Mouse (Mus musculus) cerebellum, postnatal 4 days (tissue): ENCODE data around the gene Txnip.

ENCODE experiments used
- DNase-seq, 2 experiments: peaks; one replicate each; pipeline ENCODE4 v3.0.0; 2022; ENCODE audit warnings: low spot score in 2 of 2, mixed read lengths in 1 of 2

Gene Txnip

DNA sequence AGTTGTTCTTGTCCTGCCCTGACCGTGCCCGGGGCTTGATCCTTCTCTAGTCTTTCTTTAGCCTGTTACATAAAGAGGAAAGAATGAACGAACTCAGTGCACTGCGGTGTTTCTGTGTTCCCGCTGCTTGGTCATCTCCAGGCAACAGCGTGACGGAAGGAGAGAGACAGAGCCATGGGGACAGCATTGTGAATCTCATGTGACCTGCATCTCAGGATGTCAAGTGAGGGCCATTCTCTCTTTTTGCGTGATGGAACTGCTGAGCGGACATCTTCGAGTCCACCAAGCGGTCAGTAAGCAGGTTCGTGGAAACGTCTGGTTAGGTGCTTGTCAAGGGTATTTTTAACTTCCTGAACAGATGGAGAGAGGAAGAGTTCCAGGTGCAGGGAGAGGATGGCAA lies 11.7 kb downstream of the Txnip start:
- no peak for DNase-seq

DNA sequence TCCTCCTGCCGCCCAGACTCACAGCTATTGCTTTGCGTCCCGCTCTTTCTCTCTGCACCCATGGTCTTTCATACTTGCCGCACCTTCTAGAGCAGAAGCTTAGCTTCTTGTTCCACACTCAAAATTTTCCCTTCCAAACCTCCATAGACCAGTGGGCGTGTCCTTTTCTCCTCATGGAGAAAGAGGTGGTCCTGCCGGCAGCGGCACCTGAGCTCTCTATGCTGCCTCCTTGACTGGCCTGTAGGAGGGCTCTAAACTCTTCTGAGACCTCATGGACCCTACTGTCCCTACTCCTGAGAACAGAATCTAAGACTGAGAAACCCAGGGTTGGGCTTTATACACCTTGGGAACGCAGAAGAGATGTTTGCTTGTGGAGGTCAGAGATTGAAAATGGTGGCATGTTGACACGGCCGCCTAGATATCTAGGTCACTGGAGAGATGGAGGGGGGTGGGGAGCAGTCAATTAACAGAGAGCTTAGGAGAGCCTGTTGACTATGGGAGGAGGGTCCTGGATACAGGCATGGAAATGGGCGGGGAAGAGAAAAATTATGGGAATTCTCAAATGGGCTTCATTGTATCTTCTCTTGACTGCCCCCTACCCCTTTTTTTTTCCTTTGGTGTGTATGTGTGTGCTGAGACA lies 12.3 kb downstream of the Txnip start:
- no peak for DNase-seq

DNA sequence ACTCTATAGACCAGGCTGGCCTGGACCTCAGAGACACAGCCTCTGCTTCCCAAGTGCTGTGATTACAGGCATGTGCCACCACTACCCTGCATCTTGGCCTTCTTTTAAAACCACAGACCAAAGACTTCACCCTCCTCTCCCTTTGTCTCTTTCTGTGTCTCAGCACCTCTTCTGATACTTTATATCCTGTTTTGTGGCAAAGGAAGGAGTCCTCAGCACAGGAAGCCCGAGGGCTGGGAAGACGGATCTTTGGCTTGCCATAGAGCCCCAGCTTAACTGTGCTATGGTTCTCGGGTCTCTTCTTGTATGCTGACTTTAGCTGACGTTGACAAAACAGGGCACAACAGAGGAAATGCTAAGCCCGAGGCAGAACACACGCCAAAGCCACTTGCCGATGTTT lies 12.9 kb downstream of the Txnip start:
- no peak for DNase-seq

DNA sequence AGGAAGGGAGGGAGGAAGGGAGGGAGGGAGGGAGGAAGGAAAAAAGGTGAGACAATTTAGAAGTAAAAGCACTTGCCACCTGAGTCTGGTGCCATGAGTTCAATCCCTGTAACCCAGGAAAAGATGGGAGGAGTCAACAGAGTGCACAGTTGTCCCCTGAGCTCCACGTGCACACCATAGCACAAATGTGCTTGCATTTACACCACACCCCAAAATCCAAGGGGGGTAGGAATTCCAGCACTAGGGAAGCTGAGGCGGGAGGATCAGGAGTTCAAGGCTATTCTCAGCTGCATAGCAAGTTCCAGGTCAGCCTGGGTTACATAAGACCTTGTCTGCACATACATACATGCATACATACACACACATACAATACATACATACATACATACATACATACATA lies 13.6 kb downstream of the Txnip start:
- DNase-seq, result no peak

DNA sequence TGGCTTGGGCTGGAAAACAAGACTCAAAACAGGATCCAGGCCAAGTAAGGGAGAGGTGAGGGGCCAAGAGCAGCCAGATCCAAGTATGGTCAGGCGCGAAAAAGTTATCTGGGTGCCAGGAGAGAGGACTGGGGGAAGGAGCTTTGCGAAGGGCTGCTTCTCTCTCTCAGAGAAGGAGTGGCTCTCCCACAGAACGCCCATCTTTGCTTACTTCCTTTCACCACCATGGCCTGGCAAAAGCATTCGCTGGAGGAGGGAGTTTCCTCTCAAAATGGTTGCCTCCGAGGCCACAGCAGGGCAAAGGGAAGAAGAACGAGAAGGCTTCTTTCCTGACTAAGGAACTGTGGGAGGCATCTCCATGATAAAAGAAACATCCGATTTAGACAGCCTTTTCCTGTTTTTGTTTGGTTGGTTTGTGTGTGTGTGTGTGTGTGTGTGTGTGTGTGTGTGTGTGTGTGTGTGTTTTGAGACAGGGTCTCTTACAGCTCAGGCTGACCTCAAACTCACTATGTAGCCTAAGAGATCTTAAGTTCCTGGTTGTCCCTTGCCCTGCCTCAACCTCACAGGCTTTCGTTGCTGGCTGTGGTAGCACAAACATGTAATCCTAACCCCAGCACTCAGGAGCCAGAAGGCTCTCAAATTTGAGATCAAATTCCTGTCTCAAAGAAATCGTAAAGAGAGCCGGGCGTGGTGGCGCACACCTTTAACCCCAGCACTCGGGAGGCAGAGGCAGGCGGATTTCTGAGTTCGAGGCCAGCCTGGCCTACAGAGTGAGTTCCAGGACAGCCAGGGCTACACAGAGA lies 14.3 kb downstream of the Txnip start:
- DNase-seq, result no peak

DNA sequence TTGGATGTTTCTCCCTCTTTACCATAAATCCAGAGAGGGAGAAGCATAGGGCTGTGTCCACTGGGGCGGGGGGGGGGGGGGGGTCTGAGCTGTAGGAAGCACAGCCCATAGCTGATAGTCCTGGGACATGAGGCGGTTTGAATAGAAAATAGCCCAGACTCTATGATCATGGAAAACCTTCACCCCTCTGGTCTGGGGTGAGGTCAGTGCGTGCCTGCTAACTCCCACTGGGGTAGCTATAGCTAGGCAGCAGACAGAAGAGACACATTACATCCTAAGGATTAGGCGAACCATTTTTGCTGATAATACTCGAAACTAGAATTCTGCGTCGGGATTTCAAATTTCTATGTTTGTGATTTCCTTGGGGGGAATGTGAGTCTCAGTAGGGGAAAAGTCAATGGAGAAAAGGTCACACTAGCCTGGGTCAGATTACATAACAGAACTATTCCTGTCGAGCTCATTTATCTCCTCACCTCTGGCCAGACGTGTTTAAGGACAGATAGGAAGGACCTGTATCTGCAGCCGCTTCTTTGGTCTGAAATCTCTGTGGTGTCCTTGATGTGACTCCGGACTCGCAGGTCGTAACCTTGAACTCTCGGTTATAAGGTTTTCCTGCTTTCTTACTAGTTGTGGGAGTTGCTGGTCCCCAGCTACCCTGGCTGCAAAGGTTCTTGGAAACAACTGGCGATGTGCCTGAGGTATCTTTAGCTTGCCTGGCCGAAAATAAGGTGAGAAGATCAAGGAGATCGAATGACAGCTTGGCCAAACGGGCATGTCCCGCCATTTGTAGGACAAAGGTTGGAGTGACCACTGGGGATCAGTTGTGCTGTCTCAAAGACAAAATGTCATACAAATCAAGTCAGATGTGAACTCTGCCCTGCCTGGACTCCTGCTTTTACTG lies 16.1 kb downstream of the Txnip start:
- no peak for DNase-seq

DNA sequence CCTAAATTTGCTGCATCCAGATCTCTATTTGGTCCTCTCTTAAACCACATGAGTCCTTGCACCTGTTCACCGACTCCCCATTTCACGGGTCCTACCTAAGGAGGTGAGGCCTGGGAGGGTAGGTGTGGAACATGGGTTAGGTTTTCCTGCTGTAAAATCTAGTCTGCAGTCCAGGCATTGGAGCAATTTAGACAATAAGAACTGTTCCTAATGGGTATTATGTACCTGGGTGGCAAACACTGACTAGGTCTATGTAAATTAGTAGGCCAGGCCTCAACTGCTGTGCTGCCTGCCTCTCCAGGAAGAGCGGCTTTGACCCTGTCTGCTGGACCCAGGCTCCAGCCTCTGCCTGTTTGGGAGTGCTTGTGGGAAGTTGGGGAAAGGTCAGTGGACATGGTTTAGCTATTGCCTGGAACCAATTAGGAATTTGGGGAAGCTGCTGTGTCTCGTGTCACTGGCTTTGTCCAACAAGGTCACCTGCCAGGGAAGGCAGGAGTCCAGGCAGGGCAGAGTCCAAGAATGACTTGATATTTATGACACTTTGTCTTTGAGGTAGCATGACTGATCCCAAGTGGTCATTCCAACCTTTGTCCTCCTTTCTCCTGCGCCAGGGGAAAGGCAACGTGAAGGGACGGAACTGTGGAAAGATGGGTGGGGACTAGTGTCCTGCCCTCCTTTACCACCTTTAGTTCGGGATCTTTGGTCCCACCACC lies 17.7 kb downstream of the Txnip start:
- DNase-seq, result no peak

DNA sequence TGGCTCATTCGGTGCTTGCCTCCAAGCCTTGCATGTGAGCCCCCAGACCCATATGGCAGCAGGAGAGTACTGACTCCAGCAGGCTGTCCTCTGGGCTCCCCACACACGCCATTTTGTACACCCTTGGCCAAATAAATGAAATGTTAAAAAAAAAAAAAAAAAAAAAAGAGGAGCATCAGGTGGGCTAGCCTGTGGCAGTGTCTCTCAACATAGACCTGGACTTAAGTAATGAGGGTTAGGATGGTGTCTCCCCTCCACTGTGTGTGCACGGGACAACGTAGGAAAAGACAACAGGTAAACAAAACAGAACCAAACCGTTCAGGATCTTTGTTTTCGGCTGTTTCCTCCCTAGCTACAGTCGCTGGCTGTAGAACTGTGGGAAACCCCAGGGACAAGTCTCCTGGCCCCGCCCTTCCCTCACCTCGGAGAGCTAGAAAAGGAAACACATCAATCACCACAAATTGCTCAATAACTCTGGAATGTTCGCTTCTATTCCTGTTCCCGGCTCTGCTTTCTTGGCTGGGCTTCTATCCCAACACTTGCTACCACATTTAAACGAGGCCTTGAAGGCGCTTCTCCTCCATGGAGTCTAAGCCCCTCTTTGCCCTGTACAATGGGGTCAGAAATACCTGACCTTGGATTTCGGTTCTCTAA lies 18.4 kb downstream of the Txnip start:
- no peak for DNase-seq

DNA sequence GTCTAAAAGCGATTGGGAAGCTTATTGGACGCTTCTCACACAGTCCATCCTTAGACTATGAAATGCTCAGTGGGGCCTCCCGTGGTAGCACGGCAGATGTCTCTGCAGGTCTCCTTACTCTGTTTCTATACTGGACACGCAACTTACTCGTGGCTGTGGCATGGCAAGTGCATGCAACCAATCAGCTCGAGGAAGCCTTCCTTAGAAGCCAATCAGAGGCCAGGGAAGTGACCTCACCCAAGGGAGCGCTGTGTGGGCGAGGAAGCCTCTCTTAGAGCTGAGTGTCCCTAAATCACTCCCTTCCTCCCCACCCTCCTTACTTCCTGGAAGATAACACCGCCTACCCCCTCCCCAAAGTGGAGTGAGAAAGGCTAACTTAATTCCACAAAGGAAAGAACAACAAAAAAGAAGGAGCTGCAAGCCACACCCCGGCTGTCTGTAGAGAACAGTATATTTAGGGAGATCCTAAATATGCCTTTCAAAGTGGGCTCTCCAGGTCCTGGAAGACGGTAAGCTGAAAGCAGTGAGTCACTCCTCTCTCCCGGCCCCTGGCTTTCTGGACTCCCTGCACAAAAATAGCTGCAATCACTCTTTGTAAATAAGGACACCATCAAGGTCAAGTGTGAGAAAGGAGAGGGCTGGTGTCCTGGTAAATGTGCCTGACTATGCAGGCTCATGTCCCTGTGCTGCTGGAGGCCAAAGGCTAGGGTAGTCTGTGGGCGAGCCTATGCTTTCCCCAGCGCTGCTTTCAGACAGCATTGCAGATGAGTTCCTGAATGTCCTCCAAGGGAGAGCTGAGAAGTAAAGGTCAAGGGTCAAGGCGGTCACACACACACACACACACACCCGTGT lies 19.2 kb downstream of the Txnip start, which contains the start of gene Gm16253:
Gm16253 (plus strand) TSS at position 295 of the 852 bp plus-strand sequence.
- peak; percentile 58 to 68 for DNase-seq

DNA sequence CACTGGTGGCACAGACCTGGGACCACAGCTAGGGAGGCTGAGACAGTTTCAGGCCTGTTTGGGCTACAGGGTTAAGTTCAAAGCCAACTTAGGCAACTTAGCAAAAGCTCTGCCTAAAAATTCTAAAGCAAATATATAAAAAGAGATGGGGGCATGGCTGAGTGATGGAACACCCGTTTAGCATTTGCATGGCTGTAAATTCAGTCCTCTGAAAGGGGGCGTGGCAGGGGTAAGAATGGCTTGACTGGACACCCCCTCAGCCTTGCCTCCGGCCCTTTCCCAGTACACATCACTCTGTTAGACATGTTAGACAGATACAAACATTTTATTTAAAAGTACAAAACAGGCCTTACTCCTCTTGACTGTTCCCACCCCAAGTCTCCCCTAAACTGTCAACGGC lies 19.8 kb downstream of the Txnip start:
- DNase-seq, result no peak

DNA sequence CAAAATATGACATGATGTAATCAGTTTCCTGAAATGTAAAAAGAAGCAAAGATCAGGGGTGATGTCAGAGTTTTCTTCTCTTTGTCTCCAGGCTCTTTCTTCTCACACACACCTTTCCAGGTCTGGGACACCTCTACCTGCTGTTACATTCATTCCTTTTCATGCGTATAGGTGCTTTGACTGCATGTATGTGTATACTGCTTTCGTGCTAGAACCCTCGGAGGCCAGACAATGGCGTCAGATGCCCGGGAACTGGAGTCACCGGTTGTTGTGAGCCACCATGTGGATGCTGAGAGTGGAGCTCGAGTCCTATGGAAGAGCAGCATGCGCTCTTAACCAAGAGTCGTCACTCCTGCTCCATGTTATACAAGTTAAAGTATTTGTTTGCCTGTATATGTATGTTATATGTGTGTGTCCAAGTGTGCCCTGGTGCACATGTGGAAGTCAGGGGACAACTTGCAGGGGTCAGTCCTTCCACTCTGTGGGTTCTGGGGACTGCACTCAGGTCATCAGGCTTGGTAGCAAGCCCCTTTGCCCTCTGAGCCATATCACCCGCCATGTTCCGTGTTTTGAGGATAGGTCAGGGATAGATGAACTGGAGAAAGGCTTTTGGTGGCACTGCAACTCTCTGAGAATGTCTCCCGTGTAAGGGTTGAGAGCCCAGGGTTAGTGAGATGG lies 20.9 kb downstream of the Txnip start:
- DNase-seq, result no peak

DNA sequence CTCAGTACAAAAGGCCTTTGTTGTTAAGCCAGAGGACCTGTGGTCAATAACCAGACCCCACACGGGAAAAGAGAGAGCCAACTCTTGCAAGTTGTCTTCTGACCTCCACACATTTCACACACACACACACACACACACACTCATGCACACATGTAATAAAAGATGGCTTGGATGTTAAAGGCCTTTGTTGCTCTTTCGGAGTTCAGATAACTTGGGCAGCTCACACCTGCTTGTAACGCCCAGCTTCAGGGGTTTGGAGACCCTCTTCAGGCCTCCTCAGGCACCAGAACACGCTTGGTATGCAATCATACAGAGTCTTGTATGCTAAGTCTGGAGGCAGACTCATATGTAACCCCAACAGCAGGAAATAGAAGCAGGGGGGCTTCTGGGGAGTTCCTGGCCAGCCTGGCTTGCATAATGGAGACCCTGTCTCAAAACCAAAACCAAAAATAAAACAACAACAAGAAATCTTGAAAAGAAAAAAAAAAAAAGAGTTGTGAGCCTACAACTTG lies 21.5 kb downstream of the Txnip start:
- DNase-seq, result no peak

DNA sequence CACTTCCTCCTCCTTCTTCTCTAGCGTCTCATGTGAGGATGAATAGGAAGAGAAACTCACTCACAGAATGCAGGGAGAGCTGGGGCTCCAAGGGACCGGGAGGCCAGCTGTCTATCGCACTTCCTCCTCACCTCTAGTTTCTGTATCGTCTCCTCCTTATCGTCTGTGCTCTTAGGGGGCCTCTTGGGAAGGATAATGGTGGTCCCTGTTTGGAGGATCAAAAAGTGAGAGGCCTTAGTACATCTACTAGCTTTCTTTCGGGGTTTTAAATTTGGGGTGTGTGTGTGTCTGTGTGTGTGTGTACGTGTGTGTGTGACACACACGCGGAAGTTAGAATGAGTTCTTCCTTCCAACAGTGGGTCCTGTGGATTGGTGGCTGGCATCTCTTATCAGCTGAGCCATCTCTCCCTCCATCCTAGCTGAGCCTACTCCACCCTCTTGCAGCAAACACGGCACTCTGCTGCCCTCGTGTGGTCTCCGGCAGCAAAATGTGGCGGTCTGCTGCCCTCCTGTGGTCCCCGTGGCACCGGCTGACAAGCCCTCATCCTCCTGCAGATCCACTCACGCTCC lies 22.2 kb downstream of the Txnip start:
- DNase-seq, result peak; percentile 86 to 93

DNA sequence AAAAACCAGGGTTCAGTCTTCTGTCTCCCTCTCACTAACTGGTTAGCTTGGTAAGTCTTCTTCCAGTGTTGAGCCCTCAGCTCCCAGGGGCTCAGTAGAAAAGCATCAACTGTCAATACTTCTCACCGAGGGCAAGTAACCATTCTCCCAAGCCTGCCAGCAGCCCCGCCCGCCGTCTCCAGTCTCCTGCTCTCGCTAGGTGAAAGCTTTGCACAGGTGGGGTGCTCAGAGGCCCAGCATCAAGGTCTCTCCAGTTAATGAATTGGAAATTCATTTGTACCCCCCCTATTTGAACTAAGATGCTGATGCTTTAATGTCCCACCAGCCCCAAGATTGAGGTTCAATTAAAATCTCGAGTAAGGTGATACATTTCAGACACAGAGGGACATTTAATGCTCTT lies 23.4 kb downstream of the Txnip start:
- DNase-seq, result no peak

DNA sequence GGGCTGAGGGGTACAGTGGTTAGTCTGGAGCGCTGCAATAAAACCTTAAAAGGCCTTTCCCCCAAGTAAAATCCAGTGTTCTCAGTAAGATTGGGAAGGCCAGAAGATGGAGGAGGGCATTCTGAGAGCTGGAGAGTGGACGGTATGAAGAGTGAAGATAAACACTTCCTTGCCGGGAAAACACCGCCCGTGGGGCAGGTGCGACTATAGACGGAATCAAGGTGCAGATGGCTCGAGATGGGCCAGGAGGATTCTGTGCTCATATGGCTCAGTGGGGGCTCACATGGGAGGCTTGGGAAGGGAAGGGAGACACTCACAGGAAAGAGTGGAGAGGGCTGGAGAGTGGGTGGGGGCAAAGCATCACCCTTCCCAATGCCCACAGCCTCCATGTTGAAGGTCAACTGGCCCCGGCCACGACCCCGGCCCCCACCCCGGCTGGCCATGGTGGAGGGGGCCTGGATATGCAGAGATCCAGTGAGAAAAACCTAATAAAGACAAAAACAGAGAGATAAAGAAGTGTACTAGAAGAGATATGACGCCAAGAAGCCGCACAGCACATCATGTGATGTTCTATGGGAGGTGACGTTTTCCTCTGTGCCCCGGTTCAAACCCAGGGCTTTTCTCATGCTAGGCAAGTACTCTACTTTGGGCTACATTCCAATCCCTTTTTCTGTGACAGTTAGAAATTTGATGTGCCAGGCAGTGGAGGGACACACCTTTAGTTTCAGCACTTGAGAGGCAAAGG lies 24.2 kb downstream of the Txnip start:
- DNase-seq, result no peak

DNA sequence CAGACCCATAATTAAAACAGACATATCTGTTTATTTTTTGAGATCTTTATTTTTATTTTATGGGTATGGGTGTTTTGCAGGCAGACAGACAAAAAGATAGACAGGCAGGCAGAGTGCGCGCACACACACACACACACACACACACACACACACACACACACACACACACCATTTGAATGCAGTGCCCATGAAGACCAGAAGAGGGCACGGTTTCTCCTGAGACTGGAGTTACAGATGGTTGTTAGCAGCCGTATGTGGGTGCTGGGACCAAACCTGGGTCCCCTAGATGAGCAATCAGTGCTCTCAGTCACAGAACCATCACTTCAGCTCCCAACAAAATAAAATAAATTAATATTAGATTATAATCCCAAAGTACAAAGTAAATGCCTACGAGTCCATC lies 25.6 kb downstream of the Txnip start:
- no peak for DNase-seq

DNA sequence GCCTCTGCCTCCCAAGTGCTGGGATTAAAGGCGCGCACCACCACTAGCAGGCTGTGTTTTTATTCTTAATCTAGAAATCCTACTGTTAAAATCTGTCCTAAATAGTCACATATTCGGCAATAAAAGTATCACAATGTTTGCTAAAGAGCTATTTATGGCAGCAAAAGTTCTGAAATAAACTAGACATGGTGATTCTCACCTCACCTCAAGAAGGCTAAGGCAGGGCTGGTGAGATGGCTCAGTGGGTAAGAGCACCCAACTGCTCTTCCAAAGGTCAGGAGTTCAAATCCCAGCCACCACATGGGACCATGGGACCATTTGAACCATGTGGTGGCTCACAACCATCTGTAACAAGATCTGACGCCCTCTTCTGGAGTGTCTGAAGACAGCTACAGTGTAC lies 32.9 kb downstream of the Txnip start:
- DNase-seq, result no peak

DNA sequence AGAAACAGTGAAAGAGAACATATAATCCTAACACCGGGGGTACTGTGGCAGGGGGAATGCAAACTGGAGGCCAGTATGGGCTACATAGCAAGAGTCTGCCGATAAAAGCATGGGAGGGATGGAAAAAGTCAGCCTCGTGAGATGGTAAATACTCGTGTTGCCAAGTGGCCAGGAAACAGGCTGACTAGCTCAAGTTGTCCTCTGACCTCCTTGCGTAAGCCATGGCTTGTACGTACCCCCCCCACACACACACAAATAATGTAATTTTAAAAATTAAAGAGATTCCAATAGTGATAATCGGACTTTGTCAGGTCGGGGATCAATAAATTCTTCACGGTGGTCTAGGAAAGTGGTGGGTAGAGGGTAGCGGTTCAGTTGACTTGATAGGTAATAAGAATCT lies 35.6 kb downstream of the Txnip start:
- no peak for DNase-seq
